Comparison of ENCODE assay signal across 12 mouse cellular contexts in genomic region chr13:23696061-23696474, GRCm38 (mm10). TPM values are rescaled to one million over a fixed set of nuclear protein-coding genes. Genes with fewer than 3 reads are reported as not detected.
A peak's percentile ranks its signal among the peaks of the same experiment; 100 is the strongest.
DNase-seq lines count a peak whose midpoint lies in the region; ATAC-seq lines count a peak whose summit lies in the region.
"Had no signal": no experiment of that assay in that cellular context is flagged by ENCODE, and none has a peak within 500 bp of the region (broad histone marks: within the 10 kb centered on the region; RNA-seq: fewer than 3 reads in every experiment).

No protein-coding gene starts in this region.

- H3K9ac ChIP-seq in hindbrain, embryonic 11.5 days (ENCODE audit: low read depth, low read length), result no peak overlapping the region
- peak overlapping the region; percentile 34; the same call in 1 of the 2 replicates for H3K9ac ChIP-seq in limb, embryonic 11.5 days (ENCODE audit: low read length)
- H3K9ac ChIP-seq: hindbrain, embryonic 14.5 days had no signal

- peak overlapping the region; percentile 18; the same call in 1 of the 2 replicates for H3K4me3 ChIP-seq in hindbrain, embryonic 10.5 days
- no peak overlapping the region for H3K4me3 ChIP-seq in hindbrain, embryonic 11.5 days (ENCODE audit: low read depth, low read length)
- H3K4me3 ChIP-seq in limb, embryonic 11.5 days (ENCODE audit: low read depth, low read length), result no peak overlapping the region

- no peaks in the 10 kb centered on the region for H3K36me3 ChIP-seq in hindbrain, embryonic 10.5 days
- H3K36me3 ChIP-seq in hindbrain, embryonic 11.5 days (ENCODE audit: control insufficient read depth, insufficient read depth, low read length), result no peaks in the 10 kb centered on the region
- no peaks in the 10 kb centered on the region for H3K36me3 ChIP-seq in limb, embryonic 11.5 days (ENCODE audit: control insufficient read depth, insufficient read depth, low read length)

- H3K27ac ChIP-seq in hindbrain, embryonic 10.5 days, result peak overlapping the region; percentile 75
- H3K27ac ChIP-seq in hindbrain, embryonic 11.5 days (ENCODE audit: low read depth, low read length), result no peak overlapping the region
- H3K27ac ChIP-seq in limb, embryonic 11.5 days (replicated peaks; ENCODE audit: low read depth, low read length), result peak overlapping the region; percentile 45
- H3K27ac ChIP-seq: hindbrain, embryonic 14.5 days had no signal

- intact Hi-C loops in left cerebral cortex, postnatal 36 days (cut with DNase I), result loop anchor here (5.0 kb wide), 2 partner anchors 74 to 1654 kb away; partner anchors contain the start of genes Hist1h1e, Hist1h2ag, Hist1h2be and Hist1h2bj

- 55% methylated on average over 15 of the region's 15 CpGs for WGBS in hindbrain, embryonic 10.5 days
- 63% methylated on average over 13 of the region's 15 CpGs for WGBS in hindbrain, embryonic 11.5 days
- WGBS in limb, embryonic 11.5 days, result 53% methylated on average over 15 of the region's 15 CpGs

- no peak for ATAC-seq in hindbrain, embryonic 11.5 days (ENCODE audit: low FRiP score)
- no peak for ATAC-seq in limb, embryonic 11.5 days (ENCODE audit: insufficient number of reproducible peaks, low FRiP score, low TSS enrichment, low read depth)
- ATAC-seq: activated CD4-positive, CD25-positive, alpha-beta regulatory T cell, adult 4 months had no signal

- no peak for DNase-seq in hindbrain, embryonic 10.5 days (ENCODE audit: low spot score)
- no peak for DNase-seq in hindbrain, embryonic 11.5 days (ENCODE audit: low spot score)
- peak; percentile 57 for DNase-seq in thymus, postnatal 0 days (ENCODE audit: low spot score)
- DNase-seq in thymus, postnatal 14 days, result no peak
- DNase-seq in limb, embryonic 11.5 days (ENCODE audit: low spot score), result peak; percentile 25
- DNase-seq in testis, postnatal 14 days (ENCODE audit: low spot score), result peak; percentile 87
- no peak for DNase-seq in left cerebral cortex, postnatal 36 days (ENCODE audit: low spot score in 2 of 2)
- DNase-seq in kidney, adult 11 months, result no peak

- no peaks in the 10 kb centered on the region for H3K9me3 ChIP-seq in hindbrain, embryonic 10.5 days
- H3K9me3 ChIP-seq in hindbrain, embryonic 11.5 days (ENCODE audit: control insufficient read depth, low read length), result no peaks in the 10 kb centered on the region
- H3K9me3 ChIP-seq in limb, embryonic 11.5 days (ENCODE audit: control insufficient read depth, low read length), result no peaks in the 10 kb centered on the region

- no peaks in the 10 kb centered on the region for H3K27me3 ChIP-seq in hindbrain, embryonic 10.5 days (ENCODE audit: insufficient read depth, poor library complexity, severe bottlenecking)
- H3K27me3 ChIP-seq in hindbrain, embryonic 11.5 days (ENCODE audit: control insufficient read depth, insufficient read depth, low read length), result no peaks in the 10 kb centered on the region
- no peaks in the 10 kb centered on the region for H3K27me3 ChIP-seq in limb, embryonic 11.5 days (ENCODE audit: control insufficient read depth, insufficient read depth, low read length)

- no peak overlapping the region for H3K4me2 ChIP-seq in hindbrain, embryonic 11.5 days (replicated peaks; ENCODE audit: low read depth, low read length)
- H3K4me2 ChIP-seq in limb, embryonic 11.5 days (ENCODE audit: low read depth, severe bottlenecking), result peak overlapping the region; percentile 7; the same call in 1 of the 2 replicates
- H3K4me2 ChIP-seq: hindbrain, embryonic 14.5 days had no signal

- H3K4me1 ChIP-seq in hindbrain, embryonic 10.5 days (replicated peaks), result peaks cover 29% of the 10 kb centered on the region
- H3K4me1 ChIP-seq in hindbrain, embryonic 11.5 days (replicated peaks; ENCODE audit: control insufficient read depth, insufficient read depth, low read length), result no peaks in the 10 kb centered on the region
- H3K4me1 ChIP-seq in limb, embryonic 11.5 days (ENCODE audit: control insufficient read depth, insufficient read depth, low read length), result no peaks in the 10 kb centered on the region

RNA-seq across cellular contexts. Expression of gene Hist1h1t, which starts 0.5 kb away (rescaled TPM):
- polyA plus RNA-seq in hindbrain, embryonic 10.5 days (2016; fragmentation: Nextera tagmentation; extraction: Ambion mirVana), result not detected in 2 replicates
- 0.17 TPM in 1 of 2 replicates, not detected in the other for polyA plus RNA-seq in hindbrain, embryonic 11.5 days (2014; fragmentation: Nextera tagmentation; extraction: Ambion mirVana)
- not detected in 2 replicates for polyA plus RNA-seq in thymus, postnatal 0 days (2015; fragmentation: Nextera tagmentation; extraction: Ambion mirVana)
- polyA plus RNA-seq in limb, embryonic 11.5 days (2014; fragmentation: Nextera tagmentation; extraction: Ambion mirVana), result 0.28 TPM in 1 of 2 replicates, not detected in the other
- not detected for total RNA-seq in left cerebral cortex, postnatal 36 days (2021)
- total RNA-seq: liver, adult 2 months had no signal
- polyA plus RNA-seq: activated CD4-positive, CD25-positive, alpha-beta regulatory T cell, adult 4 months; embryonic facial prominence, embryonic 11.5 days; hindbrain, embryonic 14.5 days; liver, adult 2 months had no signal

RNA-seq across cellular contexts. Expression of gene Hist1h4c, which starts 2.2 kb away (rescaled TPM):
- polyA plus RNA-seq in hindbrain, embryonic 10.5 days (2016; fragmentation: Nextera tagmentation; extraction: Ambion mirVana), result 5.4 TPM in 2 replicates
- 4.5 and 4.9 TPM in 2 replicates for polyA plus RNA-seq in hindbrain, embryonic 11.5 days (2014; fragmentation: Nextera tagmentation; extraction: Ambion mirVana)
- polyA plus RNA-seq in thymus, postnatal 0 days (2015; fragmentation: Nextera tagmentation; extraction: Ambion mirVana), result 22.4 and 29.5 TPM in 2 replicates
- 6.6 and 7.9 TPM in 2 replicates for polyA plus RNA-seq in limb, embryonic 11.5 days (2014; fragmentation: Nextera tagmentation; extraction: Ambion mirVana)
- 100 to 1,000 TPM; 107 to 117 TPM for total RNA-seq in left cerebral cortex, postnatal 36 days (2021)

RNA-seq across cellular contexts. Expression of gene Hist1h2bc, which starts 12.1 kb away (rescaled TPM):
- polyA plus RNA-seq in hindbrain, embryonic 10.5 days (2016; fragmentation: Nextera tagmentation; extraction: Ambion mirVana), result 23.1 and 26.2 TPM in 2 replicates
- 21.0 and 26.1 TPM in 2 replicates for polyA plus RNA-seq in hindbrain, embryonic 11.5 days (2014; fragmentation: Nextera tagmentation; extraction: Ambion mirVana)
- polyA plus RNA-seq in thymus, postnatal 0 days (2015; fragmentation: Nextera tagmentation; extraction: Ambion mirVana), result 61.5 and 62.8 TPM in 2 replicates
- 19.9 and 21.1 TPM in 2 replicates for polyA plus RNA-seq in limb, embryonic 11.5 days (2014; fragmentation: Nextera tagmentation; extraction: Ambion mirVana)
- total RNA-seq in left cerebral cortex, postnatal 36 days (2021), result 10 to 100 TPM; 32.1 to 33.8 TPM

RNA-seq across cellular contexts. Expression of gene Hist1h2ac, which starts 12.3 kb away (rescaled TPM):
- polyA plus RNA-seq in hindbrain, embryonic 10.5 days (2016; fragmentation: Nextera tagmentation; extraction: Ambion mirVana), result 0.80 and 1.2 TPM in 2 replicates
- 0.79 and 0.84 TPM in 2 replicates for polyA plus RNA-seq in hindbrain, embryonic 11.5 days (2014; fragmentation: Nextera tagmentation; extraction: Ambion mirVana)
- 1.6 and 2.0 TPM in 2 replicates for polyA plus RNA-seq in thymus, postnatal 0 days (2015; fragmentation: Nextera tagmentation; extraction: Ambion mirVana)
- 0.96 and 1.0 TPM in 2 replicates for polyA plus RNA-seq in limb, embryonic 11.5 days (2014; fragmentation: Nextera tagmentation; extraction: Ambion mirVana)
- total RNA-seq in left cerebral cortex, postnatal 36 days (2021), result 1 to 10 TPM; 2.5 to 2.9 TPM

RNA-seq across cellular contexts. Expression of gene Hfe, which starts 14.6 kb away (rescaled TPM):
- polyA plus RNA-seq in hindbrain, embryonic 10.5 days (2016; fragmentation: Nextera tagmentation; extraction: Ambion mirVana), result 3.2 and 3.5 TPM in 2 replicates
- 3.4 and 4.2 TPM in 2 replicates for polyA plus RNA-seq in hindbrain, embryonic 11.5 days (2014; fragmentation: Nextera tagmentation; extraction: Ambion mirVana)
- 9.4 and 9.7 TPM in 2 replicates for polyA plus RNA-seq in thymus, postnatal 0 days (2015; fragmentation: Nextera tagmentation; extraction: Ambion mirVana)
- polyA plus RNA-seq in limb, embryonic 11.5 days (2014; fragmentation: Nextera tagmentation; extraction: Ambion mirVana), result 2.1 and 3.7 TPM in 2 replicates
- 1 to 10 TPM; 2.4 to 3.7 TPM for total RNA-seq in left cerebral cortex, postnatal 36 days (2021)

Comparison
In these comparisons a context has a peak if more than half of its experiments do, and no peak if none do; other contexts are left out.
1. DNase-seq: peak in thymus, postnatal 0 days (single experiment), limb, embryonic 11.5 days (single experiment) and testis, postnatal 14 days (single experiment); none in hindbrain, embryonic 10.5 days (single experiment), hindbrain, embryonic 11.5 days (single experiment), thymus, postnatal 14 days (single experiment), left cerebral cortex, postnatal 36 days (0 of 2) and kidney, adult 11 months (single experiment).